Mouse (Mus musculus): ENCODE measurements at regions not wholly inside any gene's neighbourhood (a gene's known extent, or its start where the extent isn't known, plus 50 kb on each side); places are given as distances from the start of the nearest gene placed in this dataset.

DNA sequence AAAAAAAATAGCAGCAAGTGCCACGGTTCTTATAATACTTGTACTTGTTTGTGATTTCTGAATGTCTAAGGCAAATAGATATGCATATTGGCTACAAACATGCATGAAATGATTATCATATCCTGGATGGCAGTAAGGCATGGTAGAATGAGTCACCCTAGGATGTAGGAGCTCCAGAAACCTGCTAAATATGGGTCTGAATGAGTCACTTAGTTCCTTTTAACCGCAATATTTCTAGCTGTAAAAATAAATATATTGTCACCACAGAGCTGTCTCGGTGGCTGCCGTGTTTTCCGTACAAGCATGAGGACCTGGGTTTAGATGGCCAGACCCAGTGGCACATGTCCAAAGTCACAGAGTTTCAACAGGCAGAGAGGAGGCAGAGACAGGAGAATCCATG, 523.1 kb downstream of the Rwdd3 start:
- H3K36me3 ChIP-seq (replicated peaks in 1 of 2; ENCODE audit: control insufficient read depth in 1 of 2, insufficient read depth in 1 of 2, low read length in 1 of 2) = no peaks in the 10 kb centered on the region
- DNase-seq (ENCODE audit: extremely low read depth) = no peak
- dilution Hi-C loops (cut with MboI; ENCODE audit: extremely low pct_ligation_motif_present, extremely low pct_unique_long_range_greater_than_20kb, low sequenced_read_pairs) = no loop called here
- H3K4me1 ChIP-seq (ENCODE audit: control insufficient read depth in 1 of 2, insufficient read depth in 2 of 2) = no peaks in the 10 kb centered on the region
- H3K27me3 ChIP-seq (replicated peaks) = no peaks in the 10 kb centered on the region
- H3K4me3 ChIP-seq (replicated peaks in 1 of 3; ENCODE audit: low read depth in 2 of 3, low read length in 2 of 3, poor library complexity in 1 of 3) = no peak overlapping the region
- no peak overlapping the region for H3K27ac ChIP-seq (ENCODE audit: insufficient read depth, low read depth)
- peaks cover 54% of the 10 kb centered on the region for H3K9me3 ChIP-seq (replicated peaks; ENCODE audit: low read length)
- in situ Hi-C loops (cut with MboI; ENCODE audit: low pct_ligation_motif_present, low pct_unique_long_range_greater_than_20kb, low sequenced_read_pairs) = no loop called here
- TF ChIP-seq ZMIZ1 (IDR thresholded peaks at IDR 0.05; ENCODE audit: low read depth, low read length) (no peak), POLR2AphosphoS2 (IDR thresholded peaks at IDR 0.05; ENCODE audit: low read depth, low read length) (no peak), MAX (IDR thresholded peaks at IDR 0.05; ENCODE audit: low read length) (no peak), MAZ (IDR thresholded peaks at IDR 0.05; ENCODE audit: low read depth, low read length) (no peak), UBTF (IDR thresholded peaks at IDR 0.05; ENCODE audit: low read depth, low read length) (no peak), ZC3H11A (IDR thresholded peaks at IDR 0.05; ENCODE audit: low read depth, low read length) (no peak), EP300 (IDR thresholded peaks at IDR 0.05; ENCODE audit: low read length) (no peak), CHD1 (IDR thresholded peaks at IDR 0.05; ENCODE audit: low read depth, low read length) (no peak), MXI1 (IDR thresholded peaks at IDR 0.05; ENCODE audit: low read depth, low read length) (no peak), SMC3 (IDR thresholded peaks at IDR 0.05; ENCODE audit: low read depth, low read length) (no peak), CHD2 (IDR thresholded peaks at IDR 0.05; ENCODE audit: low read length) (no peak), NRF1 (IDR thresholded peaks at IDR 0.05; ENCODE audit: low read depth, low read length) (no peak), RAD21 (IDR thresholded peaks at IDR 0.05; ENCODE audit: low read depth, low read length) (no peak), POLR2A (IDR thresholded peaks at IDR 0.05; ENCODE audit: low read depth, low read length) (no peak), IRF4 (IDR thresholded peaks at IDR 0.05; ENCODE audit: low read depth, low read length) (no peak), RCOR1 (conservative IDR thresholded peaks at IDR 0.05; ENCODE audit: low read depth, low read length) (no peak), TCF12 (IDR thresholded peaks at IDR 0.05; ENCODE audit: low read depth, low read length) (no peak), GABPA (IDR thresholded peaks at IDR 0.05; ENCODE audit: insufficient replicate concordance, low read depth, low read length) (no peak), ZKSCAN1 (IDR thresholded peaks at IDR 0.05; ENCODE audit: borderline replicate concordance, low read depth, low read length) (no peak), ETS1 (conservative IDR thresholded peaks at IDR 0.05; ENCODE audit: low read depth, low read length) (no peak)
- no peak overlapping the region for H3K9ac ChIP-seq (ENCODE audit: insufficient read depth, low read depth)
- H3K4me2 ChIP-seq (ENCODE audit: insufficient read depth, low read depth, poor library complexity, severe bottlenecking) = no peak overlapping the region
- H3K79me2 ChIP-seq (replicated peaks; ENCODE audit: control insufficient read depth, extremely low read depth, insufficient read depth, poor library complexity, severe bottlenecking) = no peaks in the 10 kb centered on the region

DNA sequence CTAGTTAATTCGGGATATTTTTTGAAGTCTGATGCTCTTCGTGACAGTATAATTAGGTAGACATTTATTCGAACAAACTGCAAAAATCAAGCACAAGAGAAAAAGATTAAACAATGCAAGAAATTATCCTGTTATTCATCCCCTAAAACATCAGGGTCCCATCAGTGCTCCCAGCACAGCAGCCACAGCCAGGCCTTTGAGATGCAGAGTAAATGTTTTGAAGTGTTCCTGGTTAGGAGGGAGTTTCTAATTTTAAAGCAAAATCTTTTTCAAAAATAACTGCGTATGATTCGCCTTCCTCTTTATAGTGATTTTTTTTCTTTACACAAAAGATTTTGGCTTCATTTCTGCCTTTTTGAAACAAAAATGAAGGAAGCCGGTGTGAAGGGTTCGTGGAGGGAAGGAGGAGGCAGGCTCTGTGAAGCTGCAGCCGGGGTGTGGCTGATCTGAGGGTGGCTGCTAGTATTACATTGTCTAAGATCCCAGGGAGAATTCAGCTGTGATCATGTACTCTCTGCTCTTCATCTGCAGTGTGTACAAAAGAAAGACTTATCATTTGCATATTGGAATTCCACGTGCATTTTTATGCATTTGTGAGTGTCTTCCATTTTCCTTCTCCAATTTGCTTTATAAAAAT, 534.7 kb downstream of the Rwdd3 start:
- Histone ChIP-seq H3K36me3 (replicated peaks in 1 of 2; ENCODE audit: control insufficient read depth in 1 of 2, insufficient read depth in 1 of 2, low read length in 1 of 2) (no peaks in the 10 kb centered on the region), H3K79me2 (replicated peaks; ENCODE audit: control insufficient read depth, extremely low read depth, insufficient read depth, poor library complexity, severe bottlenecking) (no peaks in the 10 kb centered on the region), H3K27me3 (replicated peaks) (no peaks in the 10 kb centered on the region), H3K9me3 (replicated peaks; ENCODE audit: low read length) (peaks cover 24% of the 10 kb centered on the region), H3K4me2 (ENCODE audit: insufficient read depth, low read depth, poor library complexity, severe bottlenecking) (no peak overlapping the region), H3K4me3 (replicated peaks in 1 of 3; ENCODE audit: low read depth in 2 of 3, low read length in 2 of 3, poor library complexity in 1 of 3) (no peak overlapping the region), H3K9ac (ENCODE audit: insufficient read depth, low read depth) (no peak overlapping the region), H3K27ac (ENCODE audit: insufficient read depth, low read depth) (no peak overlapping the region), H3K4me1 (ENCODE audit: control insufficient read depth in 1 of 2, insufficient read depth in 2 of 2) (no peaks in the 10 kb centered on the region)
- in situ Hi-C loops (cut with MboI; ENCODE audit: low pct_ligation_motif_present, low pct_unique_long_range_greater_than_20kb, low sequenced_read_pairs) (no loop called here), dilution Hi-C loops (cut with MboI; ENCODE audit: extremely low pct_ligation_motif_present, extremely low pct_unique_long_range_greater_than_20kb, low sequenced_read_pairs) (no loop called here)
- TF ChIP-seq NRF1 (IDR thresholded peaks at IDR 0.05; ENCODE audit: low read depth, low read length) = no peak
- TF ChIP-seq MAFK (IDR thresholded peaks at IDR 0.05; ENCODE audit: insufficient replicate concordance, low read length) = no peak
- TF ChIP-seq ZC3H11A (IDR thresholded peaks at IDR 0.05; ENCODE audit: low read depth, low read length) = no peak
- no peak for TF ChIP-seq MAX (IDR thresholded peaks at IDR 0.05; ENCODE audit: low read length)
- no peak for TF ChIP-seq KAT2A (IDR thresholded peaks at IDR 0.05; ENCODE audit: insufficient replicate concordance, low read length)
- TF ChIP-seq JUND (conservative IDR thresholded peaks at IDR 0.05; ENCODE audit: low read depth, low read length) = no peak
- no peak for TF ChIP-seq JUN (IDR thresholded peaks at IDR 0.05; ENCODE audit: insufficient read depth, low read depth, low read length)
- TF ChIP-seq MYC (IDR thresholded peaks at IDR 0.05; ENCODE audit: low read depth, low read length) = no peak
- no peak for TF ChIP-seq POLR2AphosphoS2 (IDR thresholded peaks at IDR 0.05; ENCODE audit: low read depth, low read length)
- TF ChIP-seq POLR2A (IDR thresholded peaks at IDR 0.05; ENCODE audit: low read depth, low read length) = no peak
- no peak for TF ChIP-seq SIN3A (IDR thresholded peaks at IDR 0.05; ENCODE audit: low read length)
- no peak for TF ChIP-seq E2F4 (IDR thresholded peaks at IDR 0.05; ENCODE audit: insufficient replicate concordance, low read depth, low read length)
- no peak for TF ChIP-seq RAD21 (IDR thresholded peaks at IDR 0.05; ENCODE audit: low read depth, low read length)
- DNase-seq (ENCODE audit: extremely low read depth) = no peak
